Mouse (Mus musculus) liver, embryonic 11.5 days (tissue): Measurements from ENCODE around the gene Pcnt. TPM values are rescaled to one million over a fixed set of nuclear protein-coding genes. Genes with fewer than 3 reads are reported as not detected.

ENCODE experiments used
- ATAC-seq: fragments of 200-750 bp; cut with Nextera tagmentation; replicated peaks from 2 replicates; pipeline ENCODE4 v1.8.0; 2017; ENCODE audit warnings: moderate number of reproducible peaks, mild to moderate bottlenecking, moderate TSS enrichment, moderate library complexity; ENCODE audit not compliant: low FRiP score
- DNase-seq: peaks from one replicate; pipeline ENCODE4 v3.0.0-alpha.2; 2017; ENCODE audit warnings: low spot score
- H3K27ac ChIP-seq: fragments of 300-500 bp; sonication (generic); 2 replicates; pipeline ENCODE4 v1.5.1; 2014; ENCODE audit warnings: mild to moderate bottlenecking, low read depth, low read length, control low read depth
- H3K27me3 ChIP-seq: fragments of 300-500 bp; sonication (generic); replicated peaks from 2 replicates; pipeline ENCODE4 v1.6.1; 2014; ENCODE audit warnings: low read length, mixed read lengths; ENCODE audit not compliant: control insufficient read depth, insufficient read depth
- H3K36me3 ChIP-seq: fragments of 300-500 bp; sonication (generic); 2 replicates; pipeline ENCODE4 v1.6.1; 2014; ENCODE audit warnings: mild to moderate bottlenecking, low read length, moderate library complexity, mixed read lengths; ENCODE audit not compliant: control insufficient read depth, insufficient read depth
- H3K4me1 ChIP-seq: fragments of 300-500 bp; sonication (generic); replicated peaks from 2 replicates; pipeline ENCODE4 v1.6.1; 2014; ENCODE audit warnings: low read length, mixed read lengths; ENCODE audit not compliant: control insufficient read depth, insufficient read depth
- H3K4me2 ChIP-seq: fragments of 300-500 bp; sonication (generic); 2 replicates; pipeline ENCODE4 v1.6.1; 2014; ENCODE audit warnings: mild to moderate bottlenecking, control low read depth, moderate library complexity
- H3K4me3 ChIP-seq: fragments of 300-500 bp; sonication (generic); 2 replicates; pipeline ENCODE4 v1.5.1; 2014; ENCODE audit warnings: low read depth, low read length, control low read depth
- H3K9ac ChIP-seq: fragments of 300-500 bp; sonication (generic); 2 replicates; pipeline ENCODE4 v1.6.1; 2014; ENCODE audit warnings: low read depth, low read length, control low read depth
- H3K9me3 ChIP-seq: fragments of 300-500 bp; sonication (generic); 2 replicates; pipeline ENCODE4 v1.6.1; 2016; ENCODE audit warnings: low read length, inconsistent platforms, mixed read lengths; ENCODE audit not compliant: control insufficient read depth
- WGBS: fragments of 180-500 bp; shearing (Covaris S2); extraction: QIAGEN DNeasy Blood & Tissue Kit; methylation state at CpG from one replicate; pipeline ENCODE4 v1.1.7; 2014; 5-methylcytosine and 5-hydroxymethylcytosine counted together
- polyA plus RNA-seq: library from polyadenylated mRNA; unstranded; fragments of >200 nt; fragmentation: Nextera tagmentation; extraction: Ambion mirVana; gene quantifications from 2 replicates; pipeline ENCODE4 v1.2.1, GENCODE M21; 2014

Gene Pcnt
- polyA plus RNA-seq, 1 experiment from 2014 or later = 27.6 TPM

DNA sequence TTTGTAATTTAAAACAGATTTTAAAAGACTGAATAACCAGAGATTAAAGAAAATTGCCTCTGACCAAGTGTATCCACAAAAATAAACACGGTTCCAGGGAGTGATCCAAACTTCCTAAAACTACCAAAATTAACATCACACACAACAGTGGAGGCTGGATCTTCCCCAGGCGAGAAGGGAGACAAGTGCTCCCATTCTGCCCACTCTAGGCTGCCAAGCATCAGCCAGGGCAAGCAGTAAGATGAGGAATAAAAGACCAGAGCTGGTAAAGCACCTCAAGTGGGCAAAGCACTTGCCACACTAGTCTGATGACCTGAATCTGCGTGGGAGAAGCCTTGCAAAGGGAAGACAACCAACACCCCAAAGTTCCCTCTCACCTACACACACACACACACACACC is 70.8 kb downstream of the Pcnt start:
- no peak overlapping the region for H3K4me2 ChIP-seq
- no peak overlapping the region for H3K27ac ChIP-seq
- H3K4me3 ChIP-seq = no peak overlapping the region
- no peak overlapping the region for H3K9ac ChIP-seq
- ATAC-seq = no peak
- H3K36me3 ChIP-seq = peaks cover 38% of the 10 kb centered on the region
- H3K27me3 ChIP-seq = no peaks in the 10 kb centered on the region
- 90% methylated on average over 3 of the region's 3 CpGs for WGBS
- no peaks in the 10 kb centered on the region for H3K4me1 ChIP-seq
- no peak for DNase-seq
- H3K9me3 ChIP-seq = no peaks in the 10 kb centered on the region

DNA sequence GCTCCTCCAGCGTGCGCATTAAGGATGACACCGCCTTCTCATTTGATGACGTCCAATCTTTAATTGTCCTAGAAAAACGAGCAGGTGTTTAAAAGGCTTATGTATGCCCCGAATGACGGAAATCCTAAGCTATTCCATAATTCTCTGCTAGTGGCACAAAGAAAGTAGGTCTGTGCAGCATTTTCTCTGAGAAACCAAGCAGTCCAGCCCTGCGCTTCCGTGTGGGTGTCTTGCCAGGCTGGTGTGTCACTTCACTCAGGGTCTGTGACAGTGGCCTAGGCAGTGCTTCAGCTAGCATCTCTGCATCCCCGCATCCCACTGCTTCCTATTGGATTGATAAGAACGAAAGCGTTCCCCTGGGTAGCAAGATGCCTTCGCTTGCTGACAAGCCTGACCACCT is 73.8 kb downstream of the Pcnt start:
- H3K27ac ChIP-seq = no peak overlapping the region

DNA sequence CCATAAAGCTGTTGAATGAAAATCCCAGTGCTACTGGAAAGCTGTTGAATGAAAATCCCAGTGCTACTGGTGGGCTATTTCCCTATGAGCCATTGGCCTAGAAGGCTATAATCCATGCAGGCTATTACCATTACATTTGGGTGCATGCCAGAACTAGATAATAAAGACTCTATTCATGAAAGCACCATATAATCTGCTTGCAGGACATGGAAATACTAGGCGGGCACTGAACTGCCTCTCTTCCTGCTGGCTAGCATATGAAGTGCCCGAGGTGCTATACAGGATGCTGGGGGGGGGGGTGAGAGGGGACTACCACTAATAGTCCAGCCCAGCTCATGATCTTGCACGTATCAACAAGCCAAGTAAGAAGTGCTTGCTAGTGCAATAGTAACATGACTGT is 79.4 kb downstream of the Pcnt start:
- ATAC-seq (no peak), DNase-seq (no peak)
- no peaks in the 10 kb centered on the region for H3K9me3 ChIP-seq
- WGBS = 82% methylated on average over 3 of the region's 3 CpGs
- no peak overlapping the region for H3K9ac ChIP-seq
- H3K27ac ChIP-seq = no peak overlapping the region
- no peaks in the 10 kb centered on the region for H3K27me3 ChIP-seq
- H3K4me3 ChIP-seq = no peak overlapping the region
- H3K36me3 ChIP-seq = peaks cover 22% of the 10 kb centered on the region; the same call in 1 of the 2 replicates
- H3K4me2 ChIP-seq = no peak overlapping the region
- H3K4me1 ChIP-seq = no peaks in the 10 kb centered on the region

More for the DNA sequence above, 73.8 kb downstream of the Pcnt start:
- 91% methylated on average over 13 of the region's 13 CpGs for WGBS
- Histone ChIP-seq H3K36me3 (peaks cover 40% of the 10 kb centered on the region), H3K27me3 (no peaks in the 10 kb centered on the region), H3K4me3 (no peak overlapping the region), H3K9ac (no peak overlapping the region), H3K9me3 (no peaks in the 10 kb centered on the region), H3K4me2 (no peak overlapping the region), H3K4me1 (no peaks in the 10 kb centered on the region)
- ATAC-seq = no peak
- DNase-seq = no peak

DNA sequence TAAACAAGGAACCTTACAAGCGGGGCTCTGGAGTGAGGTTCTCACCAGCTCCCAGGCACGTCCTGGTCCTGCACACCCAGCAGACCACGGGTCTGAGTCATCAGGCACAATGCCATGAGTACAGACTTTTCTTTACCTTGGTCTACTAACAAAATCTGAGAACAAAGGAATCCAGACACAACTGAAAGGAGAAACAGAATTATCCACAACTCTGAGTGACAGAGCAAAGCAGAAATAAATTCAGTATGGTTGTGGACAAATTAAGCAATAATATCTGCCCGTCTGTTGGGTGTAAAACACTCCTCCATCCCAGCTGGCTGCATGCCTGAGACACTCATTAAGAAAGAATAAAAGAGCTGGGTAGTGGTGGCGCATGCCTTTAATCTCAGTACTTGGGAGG is 84.1 kb downstream of the Pcnt start:
- Histone ChIP-seq H3K9ac (no peak overlapping the region), H3K27me3 (no peaks in the 10 kb centered on the region), H3K36me3 (peaks cover 28% of the 10 kb centered on the region; the same call in 1 of the 2 replicates), H3K4me1 (no peaks in the 10 kb centered on the region), H3K27ac (no peak overlapping the region), H3K4me3 (no peak overlapping the region), H3K4me2 (no peak overlapping the region), H3K9me3 (no peaks in the 10 kb centered on the region)
- 84% methylated on average over 5 of the region's 5 CpGs for WGBS
- DNase-seq (no peak), ATAC-seq (no peak)

DNA sequence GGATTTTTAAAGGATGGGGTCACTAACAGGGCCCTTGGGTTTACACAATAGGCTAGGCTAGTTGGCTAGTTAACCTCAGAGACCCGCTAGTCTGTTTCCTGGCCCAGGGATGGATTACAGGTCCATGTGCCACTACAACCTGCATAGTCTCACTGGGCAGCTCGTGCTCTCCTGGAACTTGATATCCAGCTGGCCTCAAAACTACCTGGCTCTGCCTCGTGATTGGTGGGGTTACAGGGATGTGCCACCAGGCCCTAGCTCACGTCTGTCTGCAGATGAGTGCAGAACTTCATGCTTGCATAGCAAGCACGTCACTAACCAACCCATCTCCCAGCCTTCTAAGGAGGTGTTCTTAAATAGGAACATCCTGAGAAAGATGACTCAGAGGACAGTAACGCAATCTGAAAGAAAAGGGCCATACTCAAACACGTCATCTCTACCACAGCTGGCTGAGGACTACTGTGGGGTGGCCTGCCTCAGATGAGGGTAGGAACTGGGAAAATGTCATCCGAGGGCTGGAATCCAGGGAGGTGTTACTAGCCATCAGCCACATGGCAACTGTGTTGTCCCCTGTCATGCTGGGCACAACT is 85.2 kb downstream of the Pcnt start:
- H3K4me2 ChIP-seq = no peak overlapping the region
- H3K9ac ChIP-seq = no peak overlapping the region
- H3K36me3 ChIP-seq = peaks cover 30% of the 10 kb centered on the region; the same call in 1 of the 2 replicates
- H3K9me3 ChIP-seq = no peaks in the 10 kb centered on the region
- no peaks in the 10 kb centered on the region for H3K4me1 ChIP-seq
- ATAC-seq (no peak), DNase-seq (no peak)
- WGBS = 91% methylated on average over 8 of the region's 8 CpGs
- H3K27ac ChIP-seq = no peak overlapping the region
- H3K4me3 ChIP-seq = no peak overlapping the region
- H3K27me3 ChIP-seq = no peaks in the 10 kb centered on the region

DNA sequence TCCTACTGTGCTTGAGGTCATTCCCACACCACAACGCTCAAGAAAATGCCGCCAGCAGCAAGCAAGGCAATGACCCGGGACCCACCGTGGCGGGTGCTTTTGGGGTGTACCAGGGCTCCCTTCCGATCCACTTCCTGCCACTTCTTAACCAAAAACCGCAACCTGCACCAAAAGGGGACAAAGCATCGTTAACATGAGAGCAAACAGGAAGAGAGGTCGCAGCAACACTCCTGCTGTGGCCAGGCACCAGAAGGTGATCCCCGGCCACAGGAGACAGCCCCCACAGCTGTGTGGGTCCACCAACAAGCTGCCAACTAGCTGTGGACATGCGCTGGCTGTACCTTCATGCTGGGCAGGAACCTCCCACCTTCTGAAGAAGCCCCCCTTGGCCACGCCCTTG is 87.6 kb downstream of the Pcnt start:
- no peak for DNase-seq
- Histone ChIP-seq H3K4me1 (no peaks in the 10 kb centered on the region), H3K4me2 (no peak overlapping the region), H3K27me3 (no peaks in the 10 kb centered on the region), H3K9me3 (no peaks in the 10 kb centered on the region), H3K27ac (no peak overlapping the region), H3K4me3 (no peak overlapping the region), H3K36me3 (peaks cover 48% of the 10 kb centered on the region), H3K9ac (no peak overlapping the region)
- no peak for ATAC-seq
- WGBS = 86% methylated on average over 12 of the region's 12 CpGs

DNA sequence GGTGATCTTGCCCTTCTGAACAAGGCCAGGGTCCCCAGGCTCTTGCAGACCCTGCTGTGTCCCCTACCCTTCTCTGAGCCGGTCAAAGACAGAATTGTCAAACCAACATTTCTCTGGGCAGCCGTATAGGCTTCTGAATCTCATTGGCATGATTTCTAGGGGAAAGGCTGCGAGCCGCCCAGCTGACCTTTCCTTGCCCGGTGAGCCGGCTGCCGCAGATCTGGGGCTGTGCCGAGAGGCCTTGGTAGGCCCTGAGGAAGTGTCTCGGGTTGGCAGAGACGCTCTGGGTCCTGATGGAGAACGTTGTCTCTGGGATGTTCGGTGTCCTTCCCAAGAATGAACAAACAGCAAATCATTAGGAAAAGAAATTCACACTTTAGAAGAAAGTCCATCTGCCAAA is 88.6 kb downstream of the Pcnt start:
- DNase-seq (no peak), ATAC-seq (no peak)
- Histone ChIP-seq H3K4me1 (no peaks in the 10 kb centered on the region), H3K27ac (no peak overlapping the region), H3K27me3 (no peaks in the 10 kb centered on the region), H3K9me3 (no peaks in the 10 kb centered on the region), H3K36me3 (peaks cover 48% of the 10 kb centered on the region), H3K4me3 (no peak overlapping the region), H3K9ac (no peak overlapping the region), H3K4me2 (no peak overlapping the region)
- WGBS = 94% methylated on average over 12 of the region's 12 CpGs

DNA sequence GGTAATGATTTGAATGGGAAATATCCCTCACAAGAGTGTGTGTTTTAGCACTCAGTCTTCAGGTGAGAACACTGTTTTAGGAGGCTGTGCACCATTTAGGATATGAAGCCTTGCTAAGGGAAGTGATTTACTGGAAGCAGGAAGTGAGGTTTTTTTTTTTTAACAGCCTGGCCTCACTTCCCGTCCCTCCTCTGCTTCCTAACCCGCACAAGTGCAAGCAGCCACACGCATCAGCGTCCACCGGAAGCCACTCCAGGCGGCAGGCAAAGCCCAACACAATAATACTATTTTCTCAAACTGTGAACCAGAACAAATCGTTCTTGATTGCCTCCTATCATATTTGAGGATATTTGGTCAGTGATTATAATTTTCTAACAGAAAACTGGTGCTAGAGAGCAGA is 90.6 kb downstream of the Pcnt start:
- Histone ChIP-seq H3K4me3 (no peak overlapping the region), H3K9me3 (no peaks in the 10 kb centered on the region), H3K27ac (no peak overlapping the region), H3K36me3 (peaks cover 45% of the 10 kb centered on the region), H3K9ac (no peak overlapping the region), H3K4me2 (no peak overlapping the region), H3K27me3 (no peaks in the 10 kb centered on the region), H3K4me1 (no peaks in the 10 kb centered on the region)
- WGBS = 87% methylated on average over 7 of the region's 7 CpGs
- DNase-seq (no peak), ATAC-seq (no peak)

DNA sequence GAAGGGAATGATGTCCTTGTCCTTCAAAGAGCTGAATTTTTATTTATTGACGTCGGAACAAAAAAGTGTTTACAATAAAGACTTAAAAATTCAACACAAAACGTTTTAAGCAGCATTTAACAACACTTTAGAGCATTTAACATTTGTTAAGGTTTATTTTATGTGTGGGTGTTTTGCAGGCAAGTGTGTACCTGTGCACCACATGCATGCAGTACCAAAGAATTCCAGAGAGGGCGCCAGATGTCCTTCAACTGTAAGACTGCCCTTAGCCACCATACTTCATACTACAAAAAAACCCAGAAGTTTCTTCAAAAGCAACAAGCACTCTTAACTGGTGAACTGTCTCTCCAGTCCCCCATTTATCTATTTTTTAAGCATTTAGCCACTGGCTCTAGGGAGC is 96.0 kb downstream of the Pcnt start:
- peak overlapping the region; percentile 87; the same call in 1 of the 2 replicates for H3K4me3 ChIP-seq
- H3K4me1 ChIP-seq = 0 out of 2 replicates have a peak, but pooled peaks cover 6% of the 10 kb centered on the region
- 7% methylated on average over 4 of the region's 4 CpGs for WGBS
- DNase-seq (no peak), ATAC-seq (no peak)
- H3K27me3 ChIP-seq = no peaks in the 10 kb centered on the region
- H3K9ac ChIP-seq = no peak overlapping the region
- no peaks in the 10 kb centered on the region for H3K9me3 ChIP-seq
- no peak overlapping the region for H3K27ac ChIP-seq
- peak overlapping the region; percentile 85 for H3K4me2 ChIP-seq
- H3K36me3 ChIP-seq = peaks cover 13% of the 10 kb centered on the region
